In genomic region chr1:190174231-190174630, GRCm38 (mm10) we compare ENCODE assay signal across 8 mouse cellular contexts. TPM values are rescaled to one million over a fixed set of nuclear protein-coding genes. Genes with fewer than 3 reads are reported as not detected.
DNase-seq lines count a peak whose midpoint lies in the region; ATAC-seq and TF ChIP-seq lines count a peak whose summit lies in the region.

No protein-coding gene starts in this region.

- WGBS in lung, postnatal 0 days, result 3% methylated on average over 13 of the region's 13 CpGs
- under 1% methylated on average over 13 of the region's 13 CpGs for WGBS in hindbrain, embryonic 11.5 days
- under 1% methylated on average over 13 of the region's 13 CpGs for WGBS in midbrain, embryonic 10.5 days

- H3K27ac ChIP-seq in lung, postnatal 0 days (ENCODE audit: low read length), result no peak overlapping the region
- no peak overlapping the region for H3K27ac ChIP-seq in hindbrain, embryonic 11.5 days (ENCODE audit: low read depth, low read length)
- peak overlapping the region; percentile 55; the same call in 1 of the 2 replicates for H3K27ac ChIP-seq in midbrain, embryonic 10.5 days (replicated peaks)

- H3K36me3 ChIP-seq in lung, postnatal 0 days (ENCODE audit: insufficient read depth, low read length), result no peaks in the 10 kb centered on the region
- no peaks in the 10 kb centered on the region for H3K36me3 ChIP-seq in hindbrain, embryonic 11.5 days (ENCODE audit: control insufficient read depth, insufficient read depth, low read length)
- no peaks in the 10 kb centered on the region for H3K36me3 ChIP-seq in midbrain, embryonic 10.5 days

- peak overlapping the region; percentile 28; the same call in 1 of the 2 replicates for H3K4me3 ChIP-seq in lung, postnatal 0 days (ENCODE audit: low read depth, low read length)
- H3K4me3 ChIP-seq in hindbrain, embryonic 11.5 days (ENCODE audit: low read depth, low read length), result no peak overlapping the region
- H3K4me3 ChIP-seq in midbrain, embryonic 10.5 days, result peak overlapping the region; percentile 58

- TF ChIP-seq CTCF in lung, postnatal 0 days (IDR thresholded peaks at IDR 0.05), result no peak

- H3K4me1 ChIP-seq in lung, postnatal 0 days (ENCODE audit: insufficient read depth, low read depth, low read length), result peaks cover 10% of the 10 kb centered on the region
- peaks cover 10% of the 10 kb centered on the region for H3K4me1 ChIP-seq in hindbrain, embryonic 11.5 days (replicated peaks; ENCODE audit: control insufficient read depth, insufficient read depth, low read length)
- peaks cover 58% of the 10 kb centered on the region for H3K4me1 ChIP-seq in midbrain, embryonic 10.5 days

- H3K27me3 ChIP-seq in lung, postnatal 0 days (replicated peaks; ENCODE audit: insufficient read depth, low read length), result peaks cover 40% of the 10 kb centered on the region
- H3K27me3 ChIP-seq in hindbrain, embryonic 11.5 days (ENCODE audit: control insufficient read depth, insufficient read depth, low read length), result peaks cover 23% of the 10 kb centered on the region
- peaks cover 79% of the 10 kb centered on the region for H3K27me3 ChIP-seq in midbrain, embryonic 10.5 days (ENCODE audit: low read depth, poor library complexity, severe bottlenecking)

- DNase-seq in lung, postnatal 0 days (ENCODE audit: low spot score), result no peak
- no peak for DNase-seq in lung, postnatal 10 days
- peak; percentile 77 for DNase-seq in embryo, embryonic 10.5 days (ENCODE audit: low spot score)
- DNase-seq in hindbrain, embryonic 11.5 days (ENCODE audit: low spot score), result peak; percentile 74
- DNase-seq in midbrain, embryonic 10.5 days (ENCODE audit: low spot score), result peak; percentile 66
- no peak for DNase-seq in right cerebral cortex, postnatal 36 days (ENCODE audit: low spot score in 2 of 2)
- DNase-seq in T-cell, adult 2 months (ENCODE audit: low spot score), result no peak
- no peak for DNase-seq in thymus, postnatal 4 days

- H3K9ac ChIP-seq in lung, postnatal 0 days (replicated peaks; ENCODE audit: low read depth), result no peak overlapping the region
- H3K9ac ChIP-seq in hindbrain, embryonic 11.5 days (ENCODE audit: low read depth, low read length), result no peak overlapping the region; the same call in 1 of the 2 replicates

- no peaks in the 10 kb centered on the region for H3K9me3 ChIP-seq in lung, postnatal 0 days (ENCODE audit: low read length)
- H3K9me3 ChIP-seq in hindbrain, embryonic 11.5 days (ENCODE audit: control insufficient read depth, low read length), result no peaks in the 10 kb centered on the region
- H3K9me3 ChIP-seq in midbrain, embryonic 10.5 days (replicated peaks), result no peaks in the 10 kb centered on the region

- ATAC-seq in lung, postnatal 0 days, result no peak
- 0 out of 2 replicates have a peak, but pooled peaks have one; percentile 15 for ATAC-seq in hindbrain, embryonic 11.5 days (ENCODE audit: low FRiP score)

- no peak for TF ChIP-seq EP300 in lung, postnatal 0 days (IDR thresholded peaks at IDR 0.05)

- H3K4me2 ChIP-seq in lung, postnatal 0 days (replicated peaks; ENCODE audit: low read depth, low read length), result peak overlapping the region; percentile 48
- no peak overlapping the region for H3K4me2 ChIP-seq in hindbrain, embryonic 11.5 days (replicated peaks; ENCODE audit: low read depth, low read length)

RNA-seq across cellular contexts. Expression of gene Prox1, which starts 3.7 kb away (rescaled TPM):
- 1.1 and 1.5 TPM in 2 replicates for polyA plus RNA-seq in lung, postnatal 0 days (2015; fragmentation: Nextera tagmentation; extraction: Ambion mirVana)
- polyA plus RNA-seq in hindbrain, embryonic 11.5 days (2014; fragmentation: Nextera tagmentation; extraction: Ambion mirVana), result 8.5 and 9.0 TPM in 2 replicates
- 6.5 and 10.3 TPM in 2 replicates for polyA plus RNA-seq in midbrain, embryonic 10.5 days (2016; fragmentation: Nextera tagmentation; extraction: Ambion mirVana)

Comparison
In these comparisons a context has a peak if more than half of its experiments do, and no peak if none do; other contexts are left out.
1. DNase-seq: peak in embryo, embryonic 10.5 days (single experiment), hindbrain, embryonic 11.5 days (single experiment) and midbrain, embryonic 10.5 days (single experiment); none in lung, postnatal 0 days (single experiment), lung, postnatal 10 days (single experiment), right cerebral cortex, postnatal 36 days (0 of 2), T-cell, adult 2 months (single experiment) and thymus, postnatal 4 days (single experiment).